Mouse (Mus musculus): ENCODE results near the gene Il22ra1.

DNA sequence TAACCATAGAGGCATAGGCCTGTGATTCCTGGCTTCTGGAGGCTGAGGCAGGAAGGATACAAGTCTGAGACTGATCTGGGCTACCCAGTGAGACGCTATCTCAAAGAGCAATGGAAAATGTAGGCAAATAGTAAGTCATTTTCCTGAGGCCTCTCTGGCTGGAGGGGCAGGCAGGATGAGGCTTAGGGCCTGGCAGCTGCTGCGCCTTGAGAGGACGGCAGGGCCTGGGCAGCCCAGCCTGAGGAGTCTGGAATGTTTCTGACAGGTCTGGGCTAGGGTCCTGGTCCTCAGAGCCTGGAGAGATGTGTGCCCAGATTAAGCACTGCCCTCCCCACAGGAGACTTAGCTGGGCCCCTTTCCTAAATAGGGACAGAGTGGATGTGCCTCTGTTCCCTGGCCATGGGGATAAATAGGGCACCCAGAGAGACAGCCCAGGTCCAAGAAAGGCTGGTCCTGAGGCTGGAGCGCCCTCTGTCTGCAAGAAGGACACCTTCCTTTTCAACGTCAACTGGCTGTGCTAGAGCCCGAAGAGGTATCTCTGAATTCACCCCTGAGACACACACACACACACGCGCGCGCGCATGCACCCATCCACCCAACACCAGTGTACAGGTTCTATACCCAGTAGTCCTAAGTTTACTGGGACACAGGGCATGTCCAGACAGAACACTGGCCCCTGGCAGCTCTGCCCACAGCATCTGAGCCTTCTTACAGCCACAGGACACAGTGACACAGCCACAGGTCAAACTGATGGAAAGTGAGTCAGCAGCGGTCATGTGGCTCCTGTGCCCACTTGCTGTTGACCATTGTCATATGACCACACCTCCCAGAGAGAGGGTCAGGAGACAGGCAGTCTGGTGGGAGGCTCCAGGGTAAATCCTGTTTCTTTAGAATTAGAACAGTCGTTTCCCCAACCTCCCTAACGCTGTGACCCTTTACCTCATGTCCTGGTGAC, 40.9 kb downstream of the Il22ra1 start:
- TF ChIP-seq POLR2A (IDR thresholded peaks at IDR 0.05; ENCODE audit: low read depth, low read length) (no peak), CTCF (IDR thresholded peaks at IDR 0.05; ENCODE audit: borderline replicate concordance, insufficient read depth, low read length) (peak; percentile 55; the same call in 1 of the 2 replicates)
